Mouse (Mus musculus): Measurements from ENCODE around the gene Ipo9. TPM values are rescaled to one million over a fixed set of nuclear protein-coding genes. Genes with fewer than 3 reads are reported as not detected.

The Ipo9 gene
- polyA plus RNA-seq, 1 experiment: 38.7 TPM

GRCm38 (mm10) chr1:135435823-135436222 is 5.5 kb upstream of the Ipo9 start:
- H3K27ac ChIP-seq (ENCODE audit: control insufficient read depth, insufficient read depth, low read depth, low read length): no peak overlapping the region
- TF ChIP-seq CTCF (IDR thresholded peaks at IDR 0.05; ENCODE audit: control insufficient read depth, insufficient read depth, insufficient replicate concordance, low read depth, low read length) (no peak), POLR2A (IDR thresholded peaks at IDR 0.05; ENCODE audit: control insufficient read depth, low read depth, low read length) (no peak)
- no peak overlapping the region for H3K4me3 ChIP-seq (ENCODE audit: control insufficient read depth, low read depth, low read length)
- H3K27me3 ChIP-seq (ENCODE audit: control insufficient read depth, insufficient read depth, low read length): no peaks in the 10 kb centered on the region
- peaks cover 6% of the 10 kb centered on the region for H3K4me1 ChIP-seq (ENCODE audit: control insufficient read depth, insufficient read depth, low read length)
- no peaks in the 10 kb centered on the region for H3K36me3 ChIP-seq (ENCODE audit: control insufficient read depth, insufficient read depth, low read length)

GRCm38 (mm10) chr1:135430669-135431017 is 344 bp upstream of the Ipo9 start:
- Histone ChIP-seq H3K27me3 (ENCODE audit: control insufficient read depth, insufficient read depth, low read length) (no peaks in the 10 kb centered on the region), H3K36me3 (ENCODE audit: control insufficient read depth, insufficient read depth, low read length) (no peaks in the 10 kb centered on the region), H3K4me1 (ENCODE audit: control insufficient read depth, insufficient read depth, low read length) (peaks cover 11% of the 10 kb centered on the region), H3K4me3 (ENCODE audit: control insufficient read depth, low read depth, low read length) (peak overlapping the region; percentile 98), H3K27ac (ENCODE audit: control insufficient read depth, insufficient read depth, low read depth, low read length) (peak overlapping the region; percentile 90)
- TF ChIP-seq CTCF (IDR thresholded peaks at IDR 0.05; ENCODE audit: control insufficient read depth, insufficient read depth, insufficient replicate concordance, low read depth, low read length) (no peak), POLR2A (IDR thresholded peaks at IDR 0.05; ENCODE audit: control insufficient read depth, low read depth, low read length) (no peak)

GRCm38 (mm10) chr1:135427390-135427789 is 2.9 kb downstream of the Ipo9 start:
- Histone ChIP-seq H3K27me3 (ENCODE audit: control insufficient read depth, insufficient read depth, low read length) (no peaks in the 10 kb centered on the region), H3K4me3 (ENCODE audit: control insufficient read depth, low read depth, low read length) (no peak overlapping the region), H3K4me1 (ENCODE audit: control insufficient read depth, insufficient read depth, low read length) (peaks cover 11% of the 10 kb centered on the region), H3K27ac (ENCODE audit: control insufficient read depth, insufficient read depth, low read depth, low read length) (no peak overlapping the region), H3K36me3 (ENCODE audit: control insufficient read depth, insufficient read depth, low read length) (no peaks in the 10 kb centered on the region)
- TF ChIP-seq CTCF (IDR thresholded peaks at IDR 0.05; ENCODE audit: control insufficient read depth, insufficient read depth, insufficient replicate concordance, low read depth, low read length) (no peak), POLR2A (IDR thresholded peaks at IDR 0.05; ENCODE audit: control insufficient read depth, low read depth, low read length) (no peak)

- no peaks in the 10 kb centered on the region for H3K27me3 ChIP-seq (ENCODE audit: control insufficient read depth, insufficient read depth, low read length)
- TF ChIP-seq CTCF (IDR thresholded peaks at IDR 0.05; ENCODE audit: control insufficient read depth, insufficient read depth, insufficient replicate concordance, low read depth, low read length) (no peak), POLR2A (IDR thresholded peaks at IDR 0.05; ENCODE audit: control insufficient read depth, low read depth, low read length) (no peak)
- H3K4me1 ChIP-seq (ENCODE audit: control insufficient read depth, insufficient read depth, low read length): peaks cover 9% of the 10 kb centered on the region
- H3K4me3 ChIP-seq (ENCODE audit: control insufficient read depth, low read depth, low read length): no peak overlapping the region
- no peak overlapping the region for H3K27ac ChIP-seq (ENCODE audit: control insufficient read depth, insufficient read depth, low read depth, low read length)
- H3K36me3 ChIP-seq (ENCODE audit: control insufficient read depth, insufficient read depth, low read length): no peaks in the 10 kb centered on the region
Observed at GRCm38 (mm10) chr1:135426645-135427044, 3.7 kb downstream of the Ipo9 start.

- H3K27ac ChIP-seq (ENCODE audit: control insufficient read depth, insufficient read depth, low read depth, low read length): no peak overlapping the region; the same call in 1 of the 2 replicates
- H3K27me3 ChIP-seq (ENCODE audit: control insufficient read depth, insufficient read depth, low read length): no peaks in the 10 kb centered on the region
- no peaks in the 10 kb centered on the region for H3K4me1 ChIP-seq (ENCODE audit: control insufficient read depth, insufficient read depth, low read length)
- H3K4me3 ChIP-seq (ENCODE audit: control insufficient read depth, low read depth, low read length): no peak overlapping the region
- H3K36me3 ChIP-seq (ENCODE audit: control insufficient read depth, insufficient read depth, low read length): no peaks in the 10 kb centered on the region
- no peak for TF ChIP-seq POLR2A (IDR thresholded peaks at IDR 0.05; ENCODE audit: control insufficient read depth, low read depth, low read length)
- no peak for TF ChIP-seq CTCF (IDR thresholded peaks at IDR 0.05; ENCODE audit: control insufficient read depth, insufficient read depth, insufficient replicate concordance, low read depth, low read length)
Observed at GRCm38 (mm10) chr1:135422772-135423171, 7.5 kb downstream of the Ipo9 start.

GRCm38 (mm10) chr1:135413996-135414395 is 16.3 kb downstream of the Ipo9 start:
- H3K27ac ChIP-seq (ENCODE audit: control insufficient read depth, insufficient read depth, low read depth, low read length): no peak overlapping the region
- TF ChIP-seq POLR2A (IDR thresholded peaks at IDR 0.05; ENCODE audit: control insufficient read depth, low read depth, low read length) (no peak), CTCF (IDR thresholded peaks at IDR 0.05; ENCODE audit: control insufficient read depth, insufficient read depth, insufficient replicate concordance, low read depth, low read length) (no peak)
- peaks cover 8% of the 10 kb centered on the region for H3K36me3 ChIP-seq (ENCODE audit: control insufficient read depth, insufficient read depth, low read length)
- no peaks in the 10 kb centered on the region for H3K27me3 ChIP-seq (ENCODE audit: control insufficient read depth, insufficient read depth, low read length)
- no peaks in the 10 kb centered on the region for H3K4me1 ChIP-seq (ENCODE audit: control insufficient read depth, insufficient read depth, low read length)
- no peak overlapping the region for H3K4me3 ChIP-seq (ENCODE audit: control insufficient read depth, low read depth, low read length)

- H3K4me3 ChIP-seq (ENCODE audit: control insufficient read depth, low read depth, low read length): no peak overlapping the region
- no peak overlapping the region for H3K27ac ChIP-seq (ENCODE audit: control insufficient read depth, insufficient read depth, low read depth, low read length)
- H3K36me3 ChIP-seq (ENCODE audit: control insufficient read depth, insufficient read depth, low read length): peaks cover 3% of the 10 kb centered on the region; the same call in 1 of the 2 replicates
- no peak for TF ChIP-seq POLR2A (IDR thresholded peaks at IDR 0.05; ENCODE audit: control insufficient read depth, low read depth, low read length)
- TF ChIP-seq CTCF (IDR thresholded peaks at IDR 0.05; ENCODE audit: control insufficient read depth, insufficient read depth, insufficient replicate concordance, low read depth, low read length): no peak
- H3K27me3 ChIP-seq (ENCODE audit: control insufficient read depth, insufficient read depth, low read length): no peaks in the 10 kb centered on the region
- H3K4me1 ChIP-seq (ENCODE audit: control insufficient read depth, insufficient read depth, low read length): no peaks in the 10 kb centered on the region
Observed at GRCm38 (mm10) chr1:135412130-135412529, 18.2 kb downstream of the Ipo9 start.

GRCm38 (mm10) chr1:135410967-135411366 is 19.3 kb downstream of the Ipo9 start:
- Histone ChIP-seq H3K4me3 (ENCODE audit: control insufficient read depth, low read depth, low read length) (no peak overlapping the region), H3K36me3 (ENCODE audit: control insufficient read depth, insufficient read depth, low read length) (0 out of 2 replicates have a peak, but pooled peaks cover 1% of the 10 kb centered on the region), H3K27me3 (ENCODE audit: control insufficient read depth, insufficient read depth, low read length) (no peaks in the 10 kb centered on the region), H3K27ac (ENCODE audit: control insufficient read depth, insufficient read depth, low read depth, low read length) (no peak overlapping the region), H3K4me1 (ENCODE audit: control insufficient read depth, insufficient read depth, low read length) (no peaks in the 10 kb centered on the region)
- no peak for TF ChIP-seq CTCF (IDR thresholded peaks at IDR 0.05; ENCODE audit: control insufficient read depth, insufficient read depth, insufficient replicate concordance, low read depth, low read length)
